Mouse (Mus musculus): ENCODE measurements at regions not wholly inside any gene's neighbourhood (a gene's known extent, or its start where the extent isn't known, plus 50 kb on each side); places are given as distances from the start of the nearest gene placed in this dataset.

- ATAC-seq (ENCODE audit: low FRiP score), result no peak
- Histone ChIP-seq H3K4me3 (replicated peaks) (no peak overlapping the region), H3K9ac (no peak overlapping the region), H3K27me3 (no peaks in the 10 kb centered on the region), H3K4me2 (no peak overlapping the region), H3K36me3 (replicated peaks) (no peaks in the 10 kb centered on the region), H3K9me3 (no peaks in the 10 kb centered on the region), H3K27ac (no peak overlapping the region), H3K4me1 (peaks cover 7% of the 10 kb centered on the region)
- 85% methylated on average over 8 of the region's 8 CpGs for WGBS
Observed at GRCm38 (mm10) chr13:60338107-60338506, 160.9 kb upstream of the Gas1 start.

GRCm38 (mm10) chr13:60340068-60340467 is 162.9 kb upstream of the Gas1 start:
- Histone ChIP-seq H3K9me3 (no peaks in the 10 kb centered on the region), H3K27me3 (no peaks in the 10 kb centered on the region), H3K27ac (no peak overlapping the region), H3K4me3 (replicated peaks) (no peak overlapping the region), H3K36me3 (replicated peaks) (no peaks in the 10 kb centered on the region), H3K4me2 (no peak overlapping the region), H3K9ac (no peak overlapping the region), H3K4me1 (peaks cover 7% of the 10 kb centered on the region)
- WGBS, result 79% methylated on average over 2 of the region's 2 CpGs
- no peak for ATAC-seq (ENCODE audit: low FRiP score)

GRCm38 (mm10) chr13:60347881-60348280 is 170.7 kb upstream of the Gas1 start:
- no peaks in the 10 kb centered on the region for H3K36me3 ChIP-seq (replicated peaks)
- 29% methylated on average over 7 of the region's 7 CpGs for WGBS
- no peak overlapping the region for H3K9ac ChIP-seq
- H3K27ac ChIP-seq, result no peak overlapping the region
- no peaks in the 10 kb centered on the region for H3K27me3 ChIP-seq
- no peak for ATAC-seq (ENCODE audit: low FRiP score)
- peaks cover 8% of the 10 kb centered on the region for H3K4me1 ChIP-seq
- no peak overlapping the region for H3K4me2 ChIP-seq
- no peak overlapping the region for H3K4me3 ChIP-seq (replicated peaks)
- H3K9me3 ChIP-seq, result no peaks in the 10 kb centered on the region

- peaks cover 8% of the 10 kb centered on the region for H3K4me1 ChIP-seq
- no peaks in the 10 kb centered on the region for H3K27me3 ChIP-seq
- no peak overlapping the region for H3K27ac ChIP-seq
- no peaks in the 10 kb centered on the region for H3K36me3 ChIP-seq (replicated peaks)
- no peak overlapping the region for H3K4me2 ChIP-seq
- H3K4me3 ChIP-seq (replicated peaks), result no peak overlapping the region
- no peak overlapping the region for H3K9ac ChIP-seq
- H3K9me3 ChIP-seq, result no peaks in the 10 kb centered on the region
- WGBS, result 81% methylated on average over 2 of the region's 2 CpGs
- no peak for ATAC-seq (ENCODE audit: low FRiP score)
Observed at GRCm38 (mm10) chr13:60348438-60348837, 171.3 kb upstream of the Gas1 start.

GRCm38 (mm10) chr13:60355707-60356490 is 178.7 kb upstream of the Gas1 start:
- Histone ChIP-seq H3K36me3 (replicated peaks) (no peaks in the 10 kb centered on the region), H3K4me3 (replicated peaks) (no peak overlapping the region), H3K9ac (no peak overlapping the region), H3K27me3 (no peaks in the 10 kb centered on the region), H3K4me2 (no peak overlapping the region), H3K4me1 (no peaks in the 10 kb centered on the region; the same call in 1 of the 2 replicates), H3K27ac (no peak overlapping the region), H3K9me3 (no peaks in the 10 kb centered on the region)
- 84% methylated on average over 6 of the region's 6 CpGs for WGBS
- no peak for ATAC-seq (ENCODE audit: low FRiP score)

DNA sequence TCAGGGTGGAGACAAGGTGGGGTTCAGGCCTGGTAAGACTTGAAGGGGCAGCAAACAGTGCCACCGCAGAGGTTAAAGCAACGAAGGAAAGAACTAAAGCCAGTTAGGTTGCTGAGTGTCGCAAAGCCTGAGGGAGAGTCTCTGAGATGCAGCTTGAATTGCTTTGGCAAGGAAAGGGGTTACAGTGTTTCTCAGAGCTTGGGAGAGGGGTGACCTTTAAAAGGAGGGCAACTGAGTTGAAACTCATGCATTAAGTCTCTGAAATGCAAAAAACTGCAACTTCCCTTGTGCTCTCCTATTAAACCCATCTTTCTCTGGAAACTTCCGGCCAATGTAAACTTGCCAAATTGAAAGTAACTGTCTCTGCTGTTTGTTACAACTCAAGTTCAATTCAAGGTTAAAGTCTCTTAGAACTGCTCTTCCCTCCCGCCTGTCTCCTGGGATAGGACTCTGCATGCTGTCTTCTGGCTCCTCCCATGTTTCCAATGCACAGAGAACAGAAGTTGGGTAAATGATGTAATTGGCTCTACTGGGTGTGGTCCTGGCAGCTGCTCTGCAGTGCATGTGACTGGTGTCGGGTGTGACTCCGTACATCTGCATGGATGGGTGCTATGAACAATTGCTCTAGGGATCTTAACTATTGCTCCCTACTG is 181.4 kb upstream of the Gas1 start:
- Histone ChIP-seq H3K4me2 (no peak overlapping the region), H3K9me3 (no peaks in the 10 kb centered on the region), H3K4me3 (replicated peaks) (no peak overlapping the region), H3K4me1 (no peaks in the 10 kb centered on the region), H3K27me3 (no peaks in the 10 kb centered on the region), H3K9ac (no peak overlapping the region), H3K27ac (no peak overlapping the region), H3K36me3 (replicated peaks) (no peaks in the 10 kb centered on the region)
- no peak for ATAC-seq (ENCODE audit: low FRiP score)
- 86% methylated on average over 7 of the region's 7 CpGs for WGBS

DNA sequence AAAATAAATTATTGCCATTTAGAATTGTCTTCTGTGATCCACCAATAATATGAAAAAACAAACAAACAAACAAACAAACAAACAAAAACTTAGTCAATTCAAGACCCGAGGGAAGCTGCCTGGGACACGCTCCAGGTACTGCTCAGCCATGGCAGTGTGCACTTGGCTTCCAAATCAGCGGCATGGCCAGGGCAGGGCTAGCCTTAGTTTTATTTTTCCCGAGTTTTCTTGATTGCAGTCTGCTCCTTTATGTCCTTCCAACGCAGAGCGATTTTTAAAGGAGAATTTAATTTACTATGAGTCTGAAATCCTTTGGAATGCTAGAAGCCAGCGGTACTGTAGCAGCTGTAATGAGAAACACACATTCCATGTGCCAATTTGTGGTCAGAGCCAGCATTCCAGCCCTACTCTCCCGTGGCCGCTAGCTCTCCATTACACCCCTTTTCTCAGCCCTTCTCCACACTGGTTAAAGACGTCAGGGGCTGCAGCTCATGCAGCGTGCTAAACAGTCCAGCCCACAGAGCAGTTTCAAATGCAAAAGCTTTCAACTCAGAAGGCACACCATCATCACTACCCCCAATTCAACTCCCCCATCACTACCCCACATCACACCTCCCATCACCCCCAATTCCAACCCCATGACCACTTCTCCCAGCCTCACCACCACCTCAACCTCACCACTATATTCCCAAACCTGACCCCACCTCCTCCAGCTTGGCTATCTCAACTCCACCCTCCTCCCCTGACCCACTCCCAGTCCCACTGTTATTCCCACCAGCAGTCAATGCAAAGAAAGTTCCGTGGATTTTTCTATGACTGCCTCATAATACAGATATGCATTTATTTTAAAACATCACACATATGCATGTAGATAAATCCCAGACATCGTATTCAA is 187.9 kb upstream of the Gas1 start:
- Histone ChIP-seq H3K27ac (no peak overlapping the region; the same call in 1 of the 2 replicates), H3K27me3 (no peaks in the 10 kb centered on the region), H3K9me3 (no peaks in the 10 kb centered on the region), H3K4me3 (replicated peaks) (no peak overlapping the region), H3K4me2 (no peak overlapping the region), H3K9ac (no peak overlapping the region), H3K36me3 (replicated peaks) (no peaks in the 10 kb centered on the region), H3K4me1 (no peaks in the 10 kb centered on the region)
- 73% methylated on average over 13 of the region's 13 CpGs for WGBS
- ATAC-seq (ENCODE audit: low FRiP score), result no peak

DNA sequence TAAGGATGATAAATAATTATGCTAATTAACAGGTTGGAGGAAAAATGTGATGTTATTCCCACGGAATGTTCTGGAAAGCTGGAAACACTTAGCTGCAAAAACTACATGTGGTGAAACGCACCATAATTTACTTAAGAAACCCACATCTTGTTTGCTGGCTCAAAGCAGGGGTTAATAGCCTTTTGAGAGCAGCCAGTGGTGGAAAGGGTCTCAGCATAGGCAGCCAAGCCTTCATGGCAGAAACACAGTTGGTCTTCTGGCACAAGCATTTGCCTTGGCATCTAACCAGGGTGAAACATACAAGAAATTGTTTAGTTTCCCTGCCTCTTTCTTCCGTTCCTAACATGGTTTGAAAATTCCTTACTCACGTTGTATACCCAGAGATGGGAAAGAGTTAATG is 192.1 kb upstream of the Gas1 start:
- no peaks in the 10 kb centered on the region for H3K36me3 ChIP-seq (replicated peaks)
- no peaks in the 10 kb centered on the region for H3K4me1 ChIP-seq
- ATAC-seq (ENCODE audit: low FRiP score), result no peak
- no peak overlapping the region for H3K9ac ChIP-seq
- H3K4me3 ChIP-seq (replicated peaks), result no peak overlapping the region
- H3K9me3 ChIP-seq, result no peaks in the 10 kb centered on the region
- no peak overlapping the region for H3K4me2 ChIP-seq
- no peak overlapping the region for H3K27ac ChIP-seq
- 90% methylated on average over 4 of the region's 4 CpGs for WGBS
- H3K27me3 ChIP-seq, result no peaks in the 10 kb centered on the region

DNA sequence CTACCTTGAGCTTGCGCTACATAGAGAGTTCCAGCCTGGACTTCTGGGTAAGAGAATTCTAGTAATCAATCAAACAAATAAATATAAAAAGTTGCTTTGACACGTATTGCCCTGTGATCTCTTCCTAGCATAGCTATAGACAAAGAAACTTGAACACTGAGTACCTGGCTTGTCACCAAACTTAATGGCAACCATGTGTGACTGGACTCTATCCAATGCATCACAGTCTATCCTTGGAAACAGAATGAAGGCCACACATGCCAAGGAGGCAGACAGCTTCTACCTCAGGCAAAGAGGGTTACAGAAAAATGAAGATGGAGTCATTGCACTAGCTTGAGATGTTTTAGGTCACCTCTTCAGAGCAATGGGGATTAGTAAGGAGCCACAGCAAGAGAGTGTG is 194.5 kb upstream of the Gas1 start:
- no peaks in the 10 kb centered on the region for H3K9me3 ChIP-seq
- no peaks in the 10 kb centered on the region for H3K27me3 ChIP-seq
- no peak overlapping the region for H3K4me2 ChIP-seq
- no peak overlapping the region for H3K9ac ChIP-seq
- ATAC-seq (ENCODE audit: low FRiP score), result no peak
- no peak overlapping the region for H3K4me3 ChIP-seq (replicated peaks)
- 88% methylated on average over 2 of the region's 2 CpGs for WGBS
- no peaks in the 10 kb centered on the region for H3K4me1 ChIP-seq
- no peaks in the 10 kb centered on the region for H3K36me3 ChIP-seq (replicated peaks)
- no peak overlapping the region for H3K27ac ChIP-seq

DNA sequence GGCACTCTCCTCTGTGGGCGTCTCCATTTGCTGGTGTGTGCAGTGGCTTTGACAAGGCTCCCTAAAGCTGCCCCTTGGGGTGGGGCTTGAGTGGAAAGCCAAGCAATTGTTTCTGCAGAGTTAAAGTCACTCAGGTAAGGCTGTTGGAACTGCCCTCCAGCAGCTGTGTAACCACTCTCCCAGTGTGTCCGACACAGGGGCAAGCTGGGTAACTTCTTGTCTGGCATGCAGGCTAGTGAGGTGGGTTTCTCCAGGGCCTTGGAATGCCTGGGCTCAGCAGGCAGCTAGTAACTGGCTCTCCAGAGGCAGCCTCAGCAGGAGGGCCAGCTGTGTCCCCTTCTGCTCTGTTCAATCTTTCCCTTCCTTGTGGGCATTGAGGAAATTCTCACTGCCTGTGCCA is 199.5 kb upstream of the Gas1 start:
- Histone ChIP-seq H3K9me3 (no peaks in the 10 kb centered on the region), H3K4me3 (replicated peaks) (no peak overlapping the region), H3K4me1 (no peaks in the 10 kb centered on the region), H3K27ac (no peak overlapping the region), H3K27me3 (no peaks in the 10 kb centered on the region), H3K4me2 (no peak overlapping the region), H3K9ac (no peak overlapping the region), H3K36me3 (replicated peaks) (no peaks in the 10 kb centered on the region)
- ATAC-seq (ENCODE audit: low FRiP score), result no peak
- WGBS, result 59% methylated on average over 2 of the region's 2 CpGs

- Histone ChIP-seq H3K36me3 (replicated peaks) (no peaks in the 10 kb centered on the region), H3K4me1 (no peaks in the 10 kb centered on the region), H3K9me3 (no peaks in the 10 kb centered on the region), H3K4me3 (replicated peaks) (no peak overlapping the region), H3K27me3 (no peaks in the 10 kb centered on the region), H3K27ac (no peak overlapping the region), H3K4me2 (no peak overlapping the region), H3K9ac (no peak overlapping the region)
- WGBS, result 97% methylated on average over 2 of the region's 2 CpGs
- no peak for ATAC-seq (ENCODE audit: low FRiP score)
Observed at GRCm38 (mm10) chr13:60382855-60383254, 205.7 kb upstream of the Gas1 start.

DNA sequence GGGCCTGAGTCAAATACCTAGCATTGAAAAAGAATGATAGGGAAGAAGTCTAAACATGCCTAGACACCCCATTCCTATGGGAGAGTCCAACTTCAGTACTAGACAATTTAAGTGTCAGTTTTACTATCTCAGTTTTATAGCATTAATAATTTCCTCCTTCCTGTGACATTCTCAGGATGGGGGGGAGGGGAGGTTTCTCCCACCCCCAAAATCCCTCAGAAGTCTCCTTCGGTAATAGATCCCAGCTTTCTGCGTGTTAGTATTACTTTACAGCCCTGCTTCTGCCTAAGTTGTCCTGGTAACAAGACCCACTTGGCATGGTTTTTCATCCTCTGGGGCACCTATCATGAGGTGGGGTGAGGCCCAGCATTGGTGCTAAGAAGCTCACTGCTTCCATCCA is 202.9 kb upstream of the Dapk1 start:
- no peak for ATAC-seq (ENCODE audit: low FRiP score)

More for the DNA sequence above, 202.9 kb upstream of the Dapk1 start:
- WGBS, result 89% methylated on average over 2 of the region's 2 CpGs
- H3K27me3 ChIP-seq, result no peaks in the 10 kb centered on the region
- no peaks in the 10 kb centered on the region; the same call in 1 of the 2 replicates for H3K9me3 ChIP-seq
- H3K4me3 ChIP-seq (replicated peaks), result no peak overlapping the region
- H3K4me1 ChIP-seq, result no peaks in the 10 kb centered on the region
- H3K27ac ChIP-seq, result no peak overlapping the region
- H3K9ac ChIP-seq, result no peak overlapping the region
- H3K36me3 ChIP-seq (replicated peaks), result no peaks in the 10 kb centered on the region
- H3K4me2 ChIP-seq, result no peak overlapping the region
